Mouse (Mus musculus): ENCODE results near the gene Notch2.

GRCm38 (mm10) chr3:98039666-98040456 lies 26.5 kb downstream of the Notch2 start:
- no peak for TF ChIP-seq CTCF (IDR thresholded peaks at IDR 0.05; ENCODE audit: borderline replicate concordance, control insufficient read depth, extremely low read depth, insufficient read depth, low read length, poor library complexity)
- no peak for TF ChIP-seq POLR2A (IDR thresholded peaks at IDR 0.05; ENCODE audit: control insufficient read depth, extremely low read depth, insufficient read depth, low read length, poor library complexity)

All from thymus, adult 2 months (tissue).